Mouse (Mus musculus) liver, embryonic 11.5 days (tissue): ENCODE measurements at regions not wholly inside any gene's neighbourhood (a gene's known extent, or its start where the extent isn't known, plus 50 kb on each side); places are given as distances from the start of the nearest gene placed in this dataset.

ENCODE experiments used
- ATAC-seq: fragments of 200-750 bp; cut with Nextera tagmentation; replicated peaks from 2 replicates; pipeline ENCODE4 v1.8.0; 2017; ENCODE audit warnings: moderate number of reproducible peaks, mild to moderate bottlenecking, moderate TSS enrichment, moderate library complexity; ENCODE audit not compliant: low FRiP score
- DNase-seq: peaks from one replicate; pipeline ENCODE4 v3.0.0-alpha.2; 2017; ENCODE audit warnings: low spot score
- H3K27ac ChIP-seq: fragments of 300-500 bp; sonication (generic); 2 replicates; pipeline ENCODE4 v1.5.1; 2014; ENCODE audit warnings: mild to moderate bottlenecking, low read depth, low read length, control low read depth
- H3K27me3 ChIP-seq: fragments of 300-500 bp; sonication (generic); replicated peaks from 2 replicates; pipeline ENCODE4 v1.6.1; 2014; ENCODE audit warnings: low read length, mixed read lengths; ENCODE audit not compliant: control insufficient read depth, insufficient read depth
- H3K36me3 ChIP-seq: fragments of 300-500 bp; sonication (generic); 2 replicates; pipeline ENCODE4 v1.6.1; 2014; ENCODE audit warnings: mild to moderate bottlenecking, low read length, moderate library complexity, mixed read lengths; ENCODE audit not compliant: control insufficient read depth, insufficient read depth
- H3K4me1 ChIP-seq: fragments of 300-500 bp; sonication (generic); replicated peaks from 2 replicates; pipeline ENCODE4 v1.6.1; 2014; ENCODE audit warnings: low read length, mixed read lengths; ENCODE audit not compliant: control insufficient read depth, insufficient read depth
- H3K4me2 ChIP-seq: fragments of 300-500 bp; sonication (generic); 2 replicates; pipeline ENCODE4 v1.6.1; 2014; ENCODE audit warnings: mild to moderate bottlenecking, control low read depth, moderate library complexity
- H3K4me3 ChIP-seq: fragments of 300-500 bp; sonication (generic); 2 replicates; pipeline ENCODE4 v1.5.1; 2014; ENCODE audit warnings: low read depth, low read length, control low read depth
- H3K9ac ChIP-seq: fragments of 300-500 bp; sonication (generic); 2 replicates; pipeline ENCODE4 v1.6.1; 2014; ENCODE audit warnings: low read depth, low read length, control low read depth
- H3K9me3 ChIP-seq: fragments of 300-500 bp; sonication (generic); 2 replicates; pipeline ENCODE4 v1.6.1; 2016; ENCODE audit warnings: low read length, inconsistent platforms, mixed read lengths; ENCODE audit not compliant: control insufficient read depth
- WGBS: fragments of 180-500 bp; shearing (Covaris S2); extraction: QIAGEN DNeasy Blood & Tissue Kit; methylation state at CpG from one replicate; pipeline ENCODE4 v1.1.7; 2014; 5-methylcytosine and 5-hydroxymethylcytosine counted together

- no peak for DNase-seq
- no peak overlapping the region for H3K4me2 ChIP-seq
These were observed 108.3 kb upstream of the L3mbtl4 start for GRCm38 (mm10) chr17:68165171-68165825.

GRCm38 (mm10) chr17:68166397-68166796 is 107.2 kb upstream of the L3mbtl4 start:
- ATAC-seq (no peak), DNase-seq (no peak)
- no peaks in the 10 kb centered on the region for H3K27me3 ChIP-seq
- no peak overlapping the region for H3K4me2 ChIP-seq
- H3K4me1 ChIP-seq, result no peaks in the 10 kb centered on the region
- no peak overlapping the region for H3K9ac ChIP-seq
- H3K27ac ChIP-seq, result no peak overlapping the region
- no peak overlapping the region for H3K4me3 ChIP-seq
- 84% methylated on average over 4 of the region's 4 CpGs for WGBS
- no peaks in the 10 kb centered on the region for H3K9me3 ChIP-seq
- no peaks in the 10 kb centered on the region for H3K36me3 ChIP-seq

More at GRCm38 (mm10) chr17:68165171-68165825, 108.3 kb upstream of the L3mbtl4 start:
- no peak overlapping the region for H3K4me3 ChIP-seq
- no peak overlapping the region for H3K27ac ChIP-seq
- no peaks in the 10 kb centered on the region for H3K36me3 ChIP-seq
- no peaks in the 10 kb centered on the region for H3K9me3 ChIP-seq
- ATAC-seq, result no peak
- no peaks in the 10 kb centered on the region for H3K27me3 ChIP-seq
- no peaks in the 10 kb centered on the region for H3K4me1 ChIP-seq
- H3K9ac ChIP-seq, result no peak overlapping the region
- WGBS, result 46% methylated on average over 15 of the region's 15 CpGs

DNA sequence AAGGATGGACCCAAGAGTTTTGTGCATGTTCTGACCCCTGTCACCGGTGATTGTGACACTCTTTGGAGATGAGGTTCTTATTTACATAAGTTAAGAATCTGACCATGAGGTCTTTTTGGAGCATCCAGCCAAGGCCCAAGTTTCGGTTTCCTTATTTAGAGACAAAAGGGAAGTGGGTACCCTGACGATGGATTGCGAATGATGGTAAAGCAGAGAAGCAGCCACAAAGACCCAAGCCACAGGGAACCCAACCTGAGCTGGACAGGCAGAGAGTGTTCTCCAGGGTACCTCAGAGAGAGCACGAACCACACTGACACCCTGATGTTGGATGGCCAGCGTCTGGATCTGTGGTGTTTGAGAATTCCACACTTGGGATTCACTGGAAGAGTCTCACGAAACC is 100.8 kb upstream of the L3mbtl4 start:
- Histone ChIP-seq H3K36me3 (no peaks in the 10 kb centered on the region), H3K9ac (no peak overlapping the region), H3K4me3 (no peak overlapping the region), H3K4me1 (no peaks in the 10 kb centered on the region), H3K4me2 (no peak overlapping the region), H3K9me3 (no peaks in the 10 kb centered on the region), H3K27ac (no peak overlapping the region), H3K27me3 (no peaks in the 10 kb centered on the region)
- no peak for DNase-seq
- no peak for ATAC-seq
- WGBS, result 69% methylated on average over 7 of the region's 7 CpGs

DNA sequence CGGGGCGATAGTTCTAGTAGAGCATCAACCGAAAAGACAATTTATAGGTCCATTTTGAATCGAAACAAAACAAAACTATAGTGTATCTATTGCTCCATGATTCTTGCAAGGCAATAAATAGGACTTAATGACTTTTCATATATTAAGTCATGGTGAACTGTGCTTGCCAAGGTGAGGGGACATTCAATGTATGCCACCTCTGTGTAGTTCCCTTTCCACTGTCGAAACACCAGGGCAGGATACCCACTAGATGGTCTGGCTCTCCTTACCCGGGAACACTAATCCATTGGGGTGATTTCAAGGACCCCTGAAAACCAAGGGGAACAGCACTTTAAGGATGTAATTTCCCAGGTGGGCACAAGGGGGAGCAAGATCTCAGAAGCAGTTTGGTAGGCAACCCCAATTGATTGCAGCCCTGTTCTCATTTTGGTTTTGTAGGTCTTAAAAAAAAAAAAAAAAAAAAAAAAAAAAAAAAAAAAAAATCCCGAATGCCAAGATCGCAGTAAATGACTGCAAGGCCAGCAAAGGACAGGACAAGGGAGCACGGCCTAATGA is 96.9 kb upstream of the L3mbtl4 start:
- Histone ChIP-seq H3K4me3 (no peak overlapping the region), H3K27ac (no peak overlapping the region), H3K27me3 (no peaks in the 10 kb centered on the region), H3K4me1 (no peaks in the 10 kb centered on the region), H3K36me3 (no peaks in the 10 kb centered on the region), H3K9me3 (no peaks in the 10 kb centered on the region), H3K4me2 (no peak overlapping the region), H3K9ac (no peak overlapping the region)
- no peak for ATAC-seq
- DNase-seq, result no peak
- 59% methylated on average over 9 of the region's 9 CpGs for WGBS

GRCm38 (mm10) chr17:68177835-68178234 is 95.8 kb upstream of the L3mbtl4 start:
- no peak overlapping the region for H3K27ac ChIP-seq
- no peaks in the 10 kb centered on the region for H3K27me3 ChIP-seq
- no peaks in the 10 kb centered on the region for H3K36me3 ChIP-seq
- no peak overlapping the region for H3K9ac ChIP-seq
- H3K9me3 ChIP-seq, result no peaks in the 10 kb centered on the region
- H3K4me2 ChIP-seq, result no peak overlapping the region
- ATAC-seq, result no peak
- WGBS, result 22% methylated on average over 2 of the region's 2 CpGs
- no peak for DNase-seq
- no peaks in the 10 kb centered on the region for H3K4me1 ChIP-seq
- no peak overlapping the region for H3K4me3 ChIP-seq

GRCm38 (mm10) chr17:68185385-68185784 is 88.2 kb upstream of the L3mbtl4 start:
- ATAC-seq (no peak), DNase-seq (no peak)
- no peaks in the 10 kb centered on the region for H3K4me1 ChIP-seq
- no peaks in the 10 kb centered on the region for H3K36me3 ChIP-seq
- no peak overlapping the region for H3K27ac ChIP-seq
- no peak overlapping the region for H3K4me2 ChIP-seq
- no peaks in the 10 kb centered on the region for H3K27me3 ChIP-seq
- WGBS, result 60% methylated on average over 2 of the region's 2 CpGs
- no peak overlapping the region for H3K9ac ChIP-seq
- no peak overlapping the region for H3K4me3 ChIP-seq
- no peaks in the 10 kb centered on the region for H3K9me3 ChIP-seq

DNA sequence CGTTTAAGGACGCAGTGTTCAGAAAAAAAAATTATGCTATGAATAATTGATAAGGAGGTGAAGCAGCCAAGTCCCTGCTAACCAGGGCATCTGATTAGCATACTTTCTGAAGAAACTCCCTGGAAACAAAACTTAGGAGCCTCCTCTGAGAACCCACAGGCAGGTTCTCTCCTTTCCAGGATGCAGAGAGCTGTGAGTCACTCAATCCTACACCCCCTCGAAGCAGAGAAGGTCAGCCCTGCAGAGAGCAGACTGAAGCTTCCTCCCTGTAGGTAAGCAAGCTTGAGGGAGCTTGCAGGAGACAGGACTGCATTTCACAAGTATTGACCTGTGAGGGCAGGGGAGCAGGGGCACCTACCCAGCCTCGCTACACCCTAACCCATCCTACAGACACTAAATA is 83.7 kb upstream of the L3mbtl4 start:
- no peak overlapping the region for H3K4me3 ChIP-seq
- no peaks in the 10 kb centered on the region for H3K4me1 ChIP-seq
- 0 out of 2 replicates have a peak, but pooled peaks cover 3% of the 10 kb centered on the region for H3K9me3 ChIP-seq
- H3K9ac ChIP-seq, result no peak overlapping the region
- no peaks in the 10 kb centered on the region for H3K27me3 ChIP-seq
- no peak overlapping the region for H3K27ac ChIP-seq
- H3K36me3 ChIP-seq, result no peaks in the 10 kb centered on the region
- WGBS, result 76% methylated on average over 4 of the region's 4 CpGs
- DNase-seq (no peak), ATAC-seq (no peak)
- no peak overlapping the region for H3K4me2 ChIP-seq

DNA sequence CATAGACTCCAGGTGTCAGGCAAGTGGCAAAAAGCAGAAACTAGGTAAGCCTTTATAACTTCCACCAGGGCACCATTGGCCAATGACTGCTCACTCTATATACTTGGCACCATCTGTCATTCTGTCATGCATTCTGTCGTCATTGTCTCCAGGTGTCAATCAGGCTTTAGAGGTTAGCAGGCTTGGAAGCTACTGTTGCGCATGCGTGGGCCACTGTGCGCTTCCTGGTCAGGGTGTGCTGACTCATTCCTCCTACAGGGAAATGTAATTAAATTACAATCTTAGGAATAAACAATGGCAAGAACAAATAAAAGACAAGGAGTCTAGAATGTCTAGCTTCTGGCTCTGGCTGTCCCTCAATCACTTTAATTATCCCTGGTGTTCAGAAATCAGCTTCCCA is 68.1 kb upstream of the L3mbtl4 start:
- DNase-seq, result no peak
- no peaks in the 10 kb centered on the region for H3K27me3 ChIP-seq
- no peak overlapping the region for H3K4me3 ChIP-seq
- no peak overlapping the region for H3K9ac ChIP-seq
- H3K27ac ChIP-seq, result no peak overlapping the region
- no peak for ATAC-seq
- H3K9me3 ChIP-seq, result no peaks in the 10 kb centered on the region
- H3K36me3 ChIP-seq, result no peaks in the 10 kb centered on the region
- H3K4me2 ChIP-seq, result no peak overlapping the region
- no peaks in the 10 kb centered on the region for H3K4me1 ChIP-seq
- WGBS, result 85% methylated on average over 4 of the region's 4 CpGs

- H3K4me2 ChIP-seq, result no peak overlapping the region
- H3K4me1 ChIP-seq, result no peaks in the 10 kb centered on the region
- H3K27ac ChIP-seq, result no peak overlapping the region
- H3K4me3 ChIP-seq, result no peak overlapping the region
- DNase-seq (no peak), ATAC-seq (no peak)
- 23% methylated on average over 2 of the region's 2 CpGs for WGBS
- H3K36me3 ChIP-seq, result no peaks in the 10 kb centered on the region
- no peak overlapping the region for H3K9ac ChIP-seq
- no peaks in the 10 kb centered on the region for H3K9me3 ChIP-seq
- no peaks in the 10 kb centered on the region for H3K27me3 ChIP-seq
These were observed 64.8 kb upstream of the L3mbtl4 start for GRCm38 (mm10) chr17:68208837-68209236.
